ENCODE assay signal across 11 mouse cellular contexts in genomic region chr16:37687301-37687980, GRCm38 (mm10). TPM values are rescaled to one million over a fixed set of nuclear protein-coding genes. Genes with fewer than 3 reads are reported as not detected.
DNase-seq lines count a peak whose midpoint lies in the region; ATAC-seq and TF ChIP-seq lines count a peak whose summit lies in the region.
"Had no signal": no experiment of that assay in that cellular context is flagged by ENCODE, and none has a peak within 500 bp of the region (broad histone marks: within the 10 kb centered on the region; RNA-seq: fewer than 3 reads in every experiment).

No protein-coding gene starts in this region.

- H3K4me3 ChIP-seq in midbrain, embryonic 12.5 days, result no peak overlapping the region
- no peak overlapping the region for H3K4me3 ChIP-seq in midbrain, postnatal 0 days (ENCODE audit: low read depth, low read length)
- H3K4me3 ChIP-seq in heart, embryonic 10.5 days, result peak overlapping the region; percentile 3; the same call in 1 of the 2 replicates
- H3K4me3 ChIP-seq in myocyte, result no peak overlapping the region

- H3K27me3 ChIP-seq in midbrain, embryonic 12.5 days, result no peaks in the 10 kb centered on the region
- H3K27me3 ChIP-seq in midbrain, postnatal 0 days (ENCODE audit: insufficient read depth, low read length), result no peaks in the 10 kb centered on the region
- H3K27me3 ChIP-seq in heart, embryonic 10.5 days (ENCODE audit: insufficient read depth, poor library complexity, severe bottlenecking), result no peaks in the 10 kb centered on the region
- H3K27me3 ChIP-seq in myocyte (ENCODE audit: control insufficient read depth, insufficient read depth, insufficient read length), result no peaks in the 10 kb centered on the region

- H3K9me3 ChIP-seq in midbrain, embryonic 12.5 days, result no peaks in the 10 kb centered on the region
- H3K9me3 ChIP-seq in midbrain, postnatal 0 days (ENCODE audit: low read length), result no peaks in the 10 kb centered on the region
- no peaks in the 10 kb centered on the region for H3K9me3 ChIP-seq in heart, embryonic 10.5 days

- H3K4me1 ChIP-seq in midbrain, embryonic 12.5 days, result peaks cover 37% of the 10 kb centered on the region
- peaks cover 18% of the 10 kb centered on the region; the same call in 1 of the 2 replicates for H3K4me1 ChIP-seq in midbrain, postnatal 0 days (ENCODE audit: insufficient read depth, low read length)
- peaks cover 73% of the 10 kb centered on the region for H3K4me1 ChIP-seq in heart, embryonic 10.5 days

- no peak overlapping the region for H3K4me2 ChIP-seq in midbrain, embryonic 12.5 days (replicated peaks)
- no peak overlapping the region for H3K4me2 ChIP-seq in midbrain, postnatal 0 days (ENCODE audit: low read depth, low read length, poor library complexity, severe bottlenecking)
- peak overlapping the region; percentile 66 for H3K4me2 ChIP-seq in myocyte (ENCODE audit: low read depth)

- DNase-seq in cerebellum, postnatal 10 days, result peak; percentile 29 to 30
- DNase-seq in cerebellum, postnatal 25 days, result no peak
- no peak for DNase-seq in midbrain, postnatal 0 days (ENCODE audit: low spot score)
- no peak for DNase-seq in heart, embryonic 10.5 days (ENCODE audit: low spot score)
- DNase-seq in embryo, embryonic 11 days, result no peak
- DNase-seq in kidney, adult 11 months, result no peak
- DNase-seq: adrenal gland, postnatal 10 days; gastrocnemius, postnatal 14 days; left cerebral cortex, postnatal 4 days had no signal

- no peak overlapping the region for H3K9ac ChIP-seq in midbrain, embryonic 12.5 days (replicated peaks)
- no peak overlapping the region for H3K9ac ChIP-seq in midbrain, postnatal 0 days (replicated peaks; ENCODE audit: low read length, poor library complexity, severe bottlenecking)

- H3K36me3 ChIP-seq in midbrain, embryonic 12.5 days, result no peaks in the 10 kb centered on the region
- no peaks in the 10 kb centered on the region for H3K36me3 ChIP-seq in midbrain, postnatal 0 days (ENCODE audit: insufficient read depth, low read length)
- H3K36me3 ChIP-seq in heart, embryonic 10.5 days, result no peaks in the 10 kb centered on the region
- H3K36me3 ChIP-seq in myocyte (ENCODE audit: control insufficient read depth, insufficient read depth), result no peaks in the 10 kb centered on the region

- no peaks in the 10 kb centered on the region for H3K79me2 ChIP-seq in myocyte (ENCODE audit: control insufficient read depth, insufficient read depth)

- WGBS in midbrain, embryonic 12.5 days, result 77% methylated on average over 14 of the region's 14 CpGs
- 62% methylated on average over 14 of the region's 14 CpGs for WGBS in midbrain, postnatal 0 days
- WGBS in heart, embryonic 10.5 days, result 65% methylated on average over 14 of the region's 14 CpGs

- peak overlapping the region; percentile 87; the same call in 1 of the 2 replicates for H3K27ac ChIP-seq in midbrain, embryonic 12.5 days (replicated peaks)
- no peak overlapping the region for H3K27ac ChIP-seq in midbrain, postnatal 0 days (ENCODE audit: low read depth, low read length)
- peak overlapping the region; percentile 37; the same call in 1 of the 2 replicates for H3K27ac ChIP-seq in heart, embryonic 10.5 days

- no peak for TF ChIP-seq CTCF in midbrain, postnatal 0 days (IDR thresholded peaks at IDR 0.05)

- no peak for ATAC-seq in midbrain, embryonic 12.5 days (ENCODE audit: low FRiP score, low read depth)
- ATAC-seq in midbrain, postnatal 0 days (ENCODE audit: low FRiP score), result no peak

- no peak overlapping the region for H3ac ChIP-seq in myocyte (ENCODE audit: control insufficient read depth, insufficient read length)

- TF ChIP-seq POLR2A in myocyte (IDR thresholded peaks at IDR 0.05; ENCODE audit: insufficient read length, low read depth), result no peak

TF ChIP-seq in myocyte, 11 proteins besides CTCF, POLR2A, EP300 and RAD21:
- no peak for TF ChIP-seq E2F4 (IDR thresholded peaks at IDR 0.05; ENCODE audit: insufficient read depth)
- TF ChIP-seq CEBPB (IDR thresholded peaks at IDR 0.05; ENCODE audit: insufficient read depth, poor library complexity, severe bottlenecking), result no peak
- TF ChIP-seq MYOG (IDR thresholded peaks at IDR 0.05; ENCODE audit: control insufficient read depth in 1 of 3, insufficient read depth in 1 of 3, insufficient read length in 2 of 3, low read depth in 2 of 3), result no peak
- TF ChIP-seq MAX (IDR thresholded peaks at IDR 0.05; ENCODE audit: low read depth), result no peak
- no peak for TF ChIP-seq TCF12 (IDR thresholded peaks at IDR 0.05; ENCODE audit: insufficient read depth, poor library complexity, severe bottlenecking)
- no peak for TF ChIP-seq SRF (IDR thresholded peaks at IDR 0.05; ENCODE audit: control insufficient read depth, insufficient read length, low read depth)
- TF ChIP-seq USF1 (IDR thresholded peaks at IDR 0.05; ENCODE audit: low read depth), result no peak
- TF ChIP-seq REST (IDR thresholded peaks at IDR 0.05; ENCODE audit: insufficient read depth, insufficient read length), result no peak
- TF ChIP-seq MYOD1 (IDR thresholded peaks at IDR 0.05; ENCODE audit: control insufficient read depth in 1 of 3, insufficient read length in 2 of 3, low read depth in 2 of 3), result no peak
- TF ChIP-seq TCF3 (IDR thresholded peaks at IDR 0.05; ENCODE audit: insufficient read length, low read depth), result no peak
- no peak for TF ChIP-seq POLR2AphosphoS2 (IDR thresholded peaks at IDR 0.05; ENCODE audit: insufficient read length, low read depth)

RNA-seq across cellular contexts. Expression of gene Ndufb4, which starts 33.2 kb away (rescaled TPM):
- polyA plus RNA-seq in midbrain, embryonic 12.5 days (2016; fragmentation: Nextera tagmentation; extraction: Ambion mirVana), result 64.0 and 65.8 TPM in 2 replicates
- total RNA-seq in midbrain, postnatal 0 days (2014; rRNA removed), result 32.3 and 39.6 TPM in 2 replicates
- 86.9 and 90.7 TPM in 2 replicates for polyA plus RNA-seq in midbrain, postnatal 0 days (2015; fragmentation: Nextera tagmentation; extraction: Ambion mirVana)
- 61.3 and 67.0 TPM in 2 replicates for polyA plus RNA-seq in heart, embryonic 10.5 days (2016; fragmentation: Nextera tagmentation; extraction: Ambion mirVana)
- polyA plus RNA-seq in myocyte (2012; fragmentation: generic; extraction: Trizol), result 86.0 TPM

Comparison
In these comparisons a context has a peak if more than half of its experiments do, and no peak if none do; other contexts are left out.
1. DNase-seq: peak in cerebellum, postnatal 10 days (2 of 2); none in cerebellum, postnatal 25 days (0 of 2), midbrain, postnatal 0 days (single experiment), heart, embryonic 10.5 days (single experiment), embryo, embryonic 11 days (single experiment) and kidney, adult 11 months (single experiment).